Mouse (Mus musculus): ENCODE data around the gene Iqcf4. TPM values are rescaled to one million over a fixed set of nuclear protein-coding genes. Genes with fewer than 3 reads are reported as not detected.

Gene Iqcf4
- not detected in 2 replicates for polyA plus RNA-seq (2015; fragmentation: Nextera tagmentation; extraction: Ambion mirVana)

GRCm38 (mm10) chr9:106570896-106571295, at the start of gene Iqcf4:
TSS of gene Iqcf4 (minus strand) at chr9:106570996.

GRCm38 (mm10) chr9:106561531-106561930, 9.3 kb downstream of the Iqcf4 start, which contains the start of gene Iqcf3:
TSS of gene Iqcf3 (minus strand) at chr9:106561631.

Other genes starting within 250 kb of the Iqcf4 start
- 6.7 and 9.3 TPM in 2 replicates for gene Dusp7, start 202.4 kb downstream of the Iqcf4 start, polyA plus RNA-seq (2015; fragmentation: Nextera tagmentation; extraction: Ambion mirVana)
- 557 and 573 TPM in 2 replicates for gene Rpl29, start 141.5 kb downstream of the Iqcf4 start, polyA plus RNA-seq (2015; fragmentation: Nextera tagmentation; extraction: Ambion mirVana)
- gene Acy1, start 132.7 kb downstream of the Iqcf4 start, polyA plus RNA-seq (2015; fragmentation: Nextera tagmentation; extraction: Ambion mirVana), result 10.5 and 13.0 TPM in 2 replicates
- 6.3 and 9.0 TPM in 2 replicates for gene Abhd14b, start 123.5 kb downstream of the Iqcf4 start, polyA plus RNA-seq (2015; fragmentation: Nextera tagmentation; extraction: Ambion mirVana)
- 20.9 and 25.1 TPM in 2 replicates for gene Abhd14a, start 123.3 kb downstream of the Iqcf4 start, polyA plus RNA-seq (2015; fragmentation: Nextera tagmentation; extraction: Ambion mirVana)
- gene Pcbp4, start 117.7 kb downstream of the Iqcf4 start, polyA plus RNA-seq (2015; fragmentation: Nextera tagmentation; extraction: Ambion mirVana), result 38.6 and 45.3 TPM in 2 replicates
- 0.42 and 0.55 TPM in 2 replicates for gene Gpr62, start 105.1 kb downstream of the Iqcf4 start, polyA plus RNA-seq (2015; fragmentation: Nextera tagmentation; extraction: Ambion mirVana)
- 14.6 and 19.1 TPM in 2 replicates for gene Rrp9, start 95.0 kb downstream of the Iqcf4 start, polyA plus RNA-seq (2015; fragmentation: Nextera tagmentation; extraction: Ambion mirVana)
- gene Parp3, start 94.0 kb downstream of the Iqcf4 start, polyA plus RNA-seq (2015; fragmentation: Nextera tagmentation; extraction: Ambion mirVana), result 12.1 and 16.3 TPM in 2 replicates
- not detected in 2 replicates for gene Iqcf1, start 71.0 kb downstream of the Iqcf4 start, polyA plus RNA-seq (2015; fragmentation: Nextera tagmentation; extraction: Ambion mirVana)
- gene Iqcf5, start 56.4 kb downstream of the Iqcf4 start, polyA plus RNA-seq (2015; fragmentation: Nextera tagmentation; extraction: Ambion mirVana), result not detected in 2 replicates
- gene Iqcf3, start 9.4 kb downstream of the Iqcf4 start, polyA plus RNA-seq (2015; fragmentation: Nextera tagmentation; extraction: Ambion mirVana), result not detected in 2 replicates
- gene Iqcf6, start 55.6 kb upstream of the Iqcf4 start, polyA plus RNA-seq (2015; fragmentation: Nextera tagmentation; extraction: Ambion mirVana), result not detected in 2 replicates
- not detected in 2 replicates for gene Grm2, start 85.1 kb upstream of the Iqcf4 start, polyA plus RNA-seq (2015; fragmentation: Nextera tagmentation; extraction: Ambion mirVana)
- gene Tex264, start 114.9 kb upstream of the Iqcf4 start, polyA plus RNA-seq (2015; fragmentation: Nextera tagmentation; extraction: Ambion mirVana), result 34.1 and 39.7 TPM in 2 replicates
- 1.8 and 3.1 TPM in 2 replicates for gene Rad54l2, start 218.2 kb upstream of the Iqcf4 start, polyA plus RNA-seq (2015; fragmentation: Nextera tagmentation; extraction: Ambion mirVana)

Data from skeletal muscle tissue, postnatal 0 days (tissue).